Mouse (Mus musculus): ENCODE data around the gene Lgalsl.

Lgalsl gene

GRCm38 (mm10) chr11:20830686-20831505 is at the start of gene Lgalsl:
Gene Lgalsl (minus strand): TSS chr11:20831056.
- peak; percentile 70 for DNase-seq

DNA sequence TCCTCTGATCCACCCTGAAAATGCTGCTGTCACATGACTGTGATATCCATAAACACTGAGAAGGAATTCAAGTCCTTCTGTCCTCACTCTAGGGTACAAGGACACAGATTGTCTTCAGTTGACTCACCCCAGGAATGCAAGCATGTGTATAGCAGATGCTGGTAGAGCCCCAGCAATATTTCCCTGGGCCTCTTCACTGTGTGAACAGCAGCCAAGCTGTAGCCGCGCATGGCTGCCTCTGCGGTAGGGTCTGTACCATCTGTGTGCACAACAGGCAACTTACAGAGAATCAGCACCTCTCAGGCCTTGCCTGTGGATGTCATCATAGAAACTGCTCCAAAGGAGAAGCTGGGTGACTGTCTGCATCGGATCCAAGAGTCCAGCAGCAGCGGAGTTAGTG is 47.8 kb upstream of the Lgalsl start:
- DNase-seq, result no peak

DNA sequence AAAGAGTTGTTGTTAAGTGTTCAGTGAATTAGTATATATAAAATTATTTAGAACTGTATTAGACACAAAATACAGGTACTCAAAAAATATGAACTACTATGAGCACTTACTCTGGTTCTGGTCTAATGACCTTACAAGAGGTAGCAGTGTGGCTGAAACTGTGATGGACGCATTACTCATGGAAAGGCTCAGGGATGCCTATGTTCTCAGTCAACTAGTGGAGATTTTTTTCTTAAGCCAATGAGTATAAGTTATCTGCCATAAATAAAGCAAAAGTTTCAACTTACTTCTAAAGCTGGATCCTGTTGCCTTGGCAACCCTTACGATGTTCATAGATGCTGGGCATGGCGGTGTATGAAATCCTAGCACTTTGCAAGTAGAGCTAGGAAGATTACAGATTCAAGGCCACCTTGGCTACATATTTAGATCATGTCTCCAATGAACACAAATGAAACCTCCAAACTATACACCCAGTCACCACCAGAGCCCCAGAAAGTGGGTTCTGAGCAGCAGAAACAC is 46.8 kb upstream of the Lgalsl start:
- no peak for DNase-seq

- no peak for DNase-seq
Observed at GRCm38 (mm10) chr11:20873386-20873785, 42.5 kb upstream of the Lgalsl start.

DNA sequence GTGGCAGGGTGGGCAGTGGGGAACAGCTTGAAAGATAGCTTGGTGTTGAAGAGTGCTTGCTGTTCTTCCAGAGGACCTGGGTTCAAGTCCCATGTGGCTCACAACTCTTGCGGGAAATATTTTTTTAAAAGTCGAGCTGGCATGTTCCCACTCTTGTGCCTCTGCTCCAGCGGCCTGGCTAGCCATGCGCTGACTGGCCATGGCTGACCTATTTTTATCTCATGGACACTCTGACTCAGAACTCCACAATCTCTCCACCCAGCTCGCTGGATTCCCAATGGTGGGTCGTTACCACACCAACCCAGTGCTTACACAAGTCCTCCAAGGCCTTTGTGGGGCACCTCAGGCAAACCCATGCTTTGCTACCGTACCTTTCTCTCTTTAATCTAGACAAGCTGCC is 42.1 kb upstream of the Lgalsl start:
- DNase-seq, result no peak

- no peak for DNase-seq
Observed at GRCm38 (mm10) chr11:20872444-20872843, 41.6 kb upstream of the Lgalsl start.

DNA sequence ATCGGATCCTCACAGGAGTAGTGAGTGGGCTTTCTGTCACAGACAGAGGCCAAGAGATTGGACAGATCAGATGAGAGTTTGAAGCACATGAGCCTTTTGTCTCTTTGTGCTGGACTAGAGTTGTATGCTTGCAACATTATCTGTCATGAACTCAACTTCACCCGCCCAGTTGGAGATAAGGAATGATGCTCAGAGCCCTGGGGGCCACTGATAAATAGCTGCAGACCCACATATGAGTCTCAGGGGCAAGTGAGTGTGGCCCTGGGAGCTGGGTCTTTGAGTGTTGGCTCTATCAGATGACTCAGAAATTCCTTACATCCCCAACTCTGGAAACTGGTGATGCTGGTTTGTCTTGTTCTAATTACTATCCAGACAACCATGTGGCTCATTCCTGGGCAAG is 39.1 kb upstream of the Lgalsl start:
- DNase-seq, result no peak

- no peak for DNase-seq
Observed at GRCm38 (mm10) chr11:20865450-20865849, 34.6 kb upstream of the Lgalsl start.

DNA sequence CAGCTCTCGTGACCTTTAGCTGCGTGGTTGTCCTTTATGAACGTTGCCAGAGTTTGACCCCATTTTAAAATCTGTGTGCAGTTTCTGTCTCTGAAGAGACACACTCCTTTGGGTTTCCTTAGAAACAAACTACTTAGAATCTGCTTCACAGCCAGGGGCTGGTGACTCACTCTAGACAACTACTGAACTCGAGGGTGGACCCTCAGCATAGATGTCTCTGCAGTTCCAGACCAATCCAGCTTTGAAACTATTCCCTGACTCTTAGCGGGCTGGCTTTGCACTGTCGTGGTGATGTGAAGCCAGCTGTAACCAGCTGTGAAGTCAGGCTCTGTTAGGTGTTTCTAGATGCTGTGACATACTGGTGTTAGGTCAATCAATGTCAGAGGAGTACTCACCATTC is 33.8 kb upstream of the Lgalsl start:
- no peak for DNase-seq

DNA sequence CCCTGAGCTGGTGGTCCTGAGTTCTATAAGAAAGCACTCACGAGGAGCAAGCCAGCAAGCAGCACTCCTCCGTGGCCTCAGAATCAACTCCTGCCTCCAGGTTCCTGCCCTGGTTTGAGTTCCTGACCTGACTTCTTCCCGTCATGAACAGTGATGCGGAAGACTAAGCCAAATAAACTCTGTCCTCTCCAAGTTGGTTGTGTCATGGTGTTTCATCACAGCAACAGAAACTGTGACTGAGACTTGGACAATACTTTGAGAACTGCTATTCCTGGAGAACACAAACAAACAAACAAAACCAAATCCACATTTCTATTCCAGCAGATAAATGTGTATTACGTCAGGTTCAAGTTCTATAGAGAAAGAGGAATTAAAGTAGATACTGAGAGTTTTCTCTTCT is 31.2 kb upstream of the Lgalsl start:
- no peak for DNase-seq

DNA sequence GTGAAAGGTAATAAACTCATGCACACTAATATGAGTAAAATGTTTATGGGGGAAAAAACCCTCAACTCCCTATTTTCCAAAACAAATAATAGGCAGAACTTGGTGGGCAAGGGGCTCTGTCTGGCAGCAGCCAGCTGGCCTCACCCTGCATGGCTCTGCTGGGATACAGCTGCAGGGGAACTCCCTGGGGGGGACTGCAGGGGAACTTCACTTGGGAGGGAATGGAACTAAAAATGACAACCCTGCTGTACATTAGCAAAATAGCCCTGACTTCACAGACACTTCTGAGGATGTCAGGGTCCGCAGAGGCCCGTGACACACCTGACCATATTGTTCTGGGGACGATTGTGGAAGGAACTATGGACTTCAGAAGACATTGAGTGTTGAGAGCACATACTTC is 29.5 kb upstream of the Lgalsl start:
- DNase-seq, result no peak

- DNase-seq, result no peak
Observed at GRCm38 (mm10) chr11:20859858-20860257, 29.0 kb upstream of the Lgalsl start.

DNA sequence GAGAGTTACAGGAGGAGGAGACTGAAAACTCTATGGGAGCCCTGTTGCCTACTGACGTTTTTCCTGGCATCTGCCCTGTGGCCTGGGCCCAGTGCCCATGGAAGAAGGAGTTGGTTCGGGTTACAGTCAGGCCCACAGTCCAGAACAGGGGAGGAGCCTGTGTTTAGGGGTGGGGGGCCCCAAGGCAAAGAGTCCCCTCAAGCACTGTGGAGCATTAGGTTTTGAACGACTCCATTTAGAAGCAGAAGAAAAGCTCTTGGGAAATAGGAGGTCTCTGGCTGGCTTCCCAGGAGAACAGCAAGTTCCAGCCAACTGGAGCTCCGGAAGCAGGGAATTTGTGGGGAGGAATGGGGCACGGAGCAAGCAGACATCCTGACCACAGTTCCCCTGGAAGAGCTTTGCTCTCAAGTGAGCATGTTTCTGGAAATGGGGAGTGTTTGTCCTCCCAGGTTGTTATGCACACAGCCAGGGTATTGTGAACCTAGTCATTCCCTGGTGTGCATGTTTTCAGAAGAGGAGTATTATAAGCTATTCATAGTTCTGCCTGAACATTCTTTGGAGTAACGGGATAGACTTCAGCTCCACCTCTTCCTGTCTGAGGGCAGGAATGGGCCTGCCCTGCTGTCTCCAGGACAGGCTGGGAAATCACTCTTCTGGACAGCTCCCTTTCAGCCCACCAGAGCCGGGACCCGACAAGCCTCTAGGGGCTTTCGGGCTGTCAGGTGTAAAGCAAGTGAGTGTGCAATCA is 28.2 kb upstream of the Lgalsl start:
- no peak for DNase-seq

DNA sequence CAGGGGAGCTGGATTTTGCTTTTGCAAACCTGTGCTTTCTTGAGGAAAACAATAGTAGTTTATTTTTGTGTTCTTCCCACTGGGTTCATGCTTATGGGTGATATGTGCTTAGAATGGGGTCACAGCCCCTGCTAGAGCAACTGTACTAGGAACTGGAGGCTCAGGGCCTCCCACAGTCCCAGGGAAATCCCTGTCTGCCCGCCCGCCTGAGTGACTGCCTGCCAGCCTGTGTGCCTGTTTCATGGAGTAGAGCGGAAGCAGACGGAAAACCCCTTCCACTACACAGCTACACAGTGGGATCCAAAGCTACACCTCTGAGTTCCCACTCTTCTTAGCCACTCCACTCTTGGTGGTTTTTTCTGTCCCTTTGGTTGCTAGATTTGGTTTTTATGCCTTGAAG is 27.1 kb upstream of the Lgalsl start:
- DNase-seq, result no peak

GRCm38 (mm10) chr11:20854032-20854741 is 23.3 kb upstream of the Lgalsl start:
- no peak for DNase-seq

DNA sequence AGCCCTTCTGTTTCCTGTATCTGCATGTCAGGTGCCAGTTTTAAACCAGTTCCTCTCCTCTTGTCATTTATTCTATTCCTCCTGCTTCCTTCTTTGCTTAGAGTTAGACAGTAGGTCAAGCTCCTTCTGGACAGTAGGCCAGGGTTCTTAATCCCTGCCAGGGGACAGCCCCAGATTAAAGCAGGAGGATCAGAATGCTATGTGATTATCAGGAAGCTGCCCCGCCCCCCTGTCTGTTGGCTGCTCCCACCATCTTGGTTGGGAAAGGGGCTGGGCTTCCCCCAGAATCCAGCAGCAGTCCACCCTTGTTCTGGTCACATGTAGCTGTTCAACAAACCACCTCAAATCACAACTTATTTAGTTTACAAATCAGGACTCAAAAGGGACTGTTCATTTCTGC is 19.3 kb upstream of the Lgalsl start:
- no peak for DNase-seq

DNA sequence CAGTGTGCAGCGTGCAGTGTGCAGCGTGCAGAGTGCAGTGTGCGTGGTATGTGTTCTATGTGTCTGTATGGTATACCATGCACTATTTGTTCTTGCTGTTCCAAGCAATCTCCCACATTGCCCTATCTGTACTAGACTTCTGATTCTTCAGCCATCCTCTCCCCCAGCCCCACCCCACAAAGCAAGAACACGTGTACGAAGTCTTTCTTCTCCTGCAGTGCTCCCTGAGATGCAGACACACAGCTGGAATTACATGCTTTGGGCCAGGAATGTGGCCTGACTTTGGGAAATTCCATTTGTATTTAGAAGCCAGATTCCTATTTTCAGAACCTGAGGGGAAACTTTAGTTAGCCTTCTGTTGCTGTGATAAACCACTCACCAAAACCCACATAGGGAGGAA is 18.5 kb upstream of the Lgalsl start:
- DNase-seq, result no peak

- DNase-seq, result no peak
Observed at GRCm38 (mm10) chr11:20837366-20837765, 6.5 kb upstream of the Lgalsl start.

- no peak for DNase-seq
Observed at GRCm38 (mm10) chr11:20831600-20832137, 813 bp upstream of the Lgalsl start.

DNA sequence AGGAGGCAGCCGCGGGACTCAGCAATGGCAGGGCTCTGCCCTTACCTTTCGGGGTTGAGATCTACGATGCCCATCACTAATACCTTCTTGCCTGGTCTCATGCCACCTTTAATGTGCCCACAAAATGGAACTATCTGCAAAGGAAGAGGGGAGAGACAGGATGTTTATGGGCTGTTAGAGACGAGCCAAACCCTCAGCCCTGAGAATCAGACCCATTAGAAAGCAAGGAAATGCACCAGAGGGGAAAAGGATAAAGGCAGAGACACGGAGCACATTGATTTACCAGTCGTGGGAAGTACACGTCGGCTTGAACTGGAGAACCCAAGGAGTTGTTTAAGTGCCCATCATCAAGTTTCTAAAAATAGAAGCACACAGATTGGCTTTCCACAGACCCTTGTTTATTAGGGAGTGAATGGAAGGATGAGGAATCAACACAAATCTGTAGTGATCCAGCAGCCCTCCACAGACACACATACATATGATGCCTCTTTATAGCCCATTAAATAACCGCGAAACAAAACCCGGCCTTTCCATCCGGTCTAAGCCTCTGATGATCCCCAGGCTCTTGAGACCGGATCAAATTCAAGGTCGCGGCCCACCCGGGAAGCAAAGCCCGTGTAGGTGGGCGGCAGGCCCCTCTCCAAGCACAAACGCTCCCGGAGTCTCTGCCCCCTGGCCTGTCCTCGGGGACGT is 717 bp downstream of the Lgalsl start:
- no peak for DNase-seq

DNA sequence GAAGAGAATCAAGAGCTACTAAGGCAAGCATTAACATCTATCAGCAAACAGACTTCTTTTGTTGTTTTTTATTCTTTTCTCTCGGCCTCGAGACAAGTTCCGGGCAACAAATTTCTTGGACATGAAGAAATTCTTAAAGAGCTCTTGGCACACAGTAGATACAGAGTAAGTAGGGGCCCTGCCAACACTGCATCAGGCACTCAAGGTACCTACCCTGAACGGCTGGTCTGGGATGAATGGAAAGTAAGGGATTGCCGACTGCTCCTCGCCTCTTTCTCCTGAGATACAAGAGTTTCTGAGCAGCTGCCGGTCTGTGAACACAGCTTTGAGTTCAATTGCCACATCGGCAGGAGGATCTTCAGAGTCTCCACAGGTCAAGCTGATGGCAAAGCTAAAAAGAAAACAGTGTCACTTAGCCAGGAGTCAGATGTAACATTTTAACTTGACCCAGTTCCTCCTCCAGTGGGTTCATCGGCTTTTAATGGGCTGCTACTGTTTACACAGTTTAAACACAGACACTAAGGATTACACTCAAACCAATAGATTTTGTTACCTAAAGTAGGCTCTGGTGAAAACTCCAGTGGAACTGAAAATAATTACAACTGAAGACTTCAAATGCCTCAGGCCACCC is 1.7 kb downstream of the Lgalsl start:
- no peak for DNase-seq

DNA sequence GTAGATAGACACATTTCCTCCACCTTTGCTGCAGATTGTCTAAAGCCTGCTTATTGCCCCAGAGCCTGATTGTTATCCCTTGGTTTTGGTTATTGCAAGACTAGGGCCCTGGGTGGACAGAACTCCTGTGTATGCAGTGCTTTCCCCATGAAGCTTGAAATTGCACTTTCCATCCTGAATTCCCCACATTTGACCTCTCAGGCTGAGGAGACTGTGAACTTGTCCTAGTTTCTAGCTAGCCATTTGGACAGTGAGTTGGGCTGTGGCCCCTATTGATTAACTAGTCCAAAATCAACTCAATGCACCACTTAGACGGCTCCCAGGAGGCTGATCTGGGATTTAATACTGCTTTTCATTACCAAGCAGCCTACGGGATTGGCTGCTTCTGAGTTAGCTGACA is 6.9 kb downstream of the Lgalsl start:
- DNase-seq, result no peak

Data from thymus, postnatal 14 days (tissue).